Mouse (Mus musculus) neural tube, embryonic 15.5 days (tissue): ENCODE measurements around the gene AW822073. TPM values are rescaled to one million over a fixed set of nuclear protein-coding genes. Genes with fewer than 3 reads are reported as not detected.
"Not testable (repeated sequence)": the region's sequence is repeated elsewhere in the genome, so short reads cannot be mapped to it uniquely, and the experiment has no call there.

Source experiments
- ATAC-seq: fragments of 200-750 bp; cut with Nextera tagmentation; 2 replicates; pipeline ENCODE4 v1.8.0; 2017; ENCODE audit warnings: mild to moderate bottlenecking, moderate TSS enrichment, moderate library complexity; ENCODE audit not compliant: low FRiP score
- H3K27ac ChIP-seq: fragments of 300-500 bp; sonication (generic); replicated peaks from 2 replicates; pipeline ENCODE4 v1.5.1; 2015; ENCODE audit warnings: mild to moderate bottlenecking, inconsistent platforms
- H3K27me3 ChIP-seq: fragments of 300-500 bp; sonication (generic); replicated peaks from 2 replicates; pipeline ENCODE4 v1.6.1; 2015; ENCODE audit warnings: inconsistent platforms
- H3K36me3 ChIP-seq: fragments of 300-500 bp; sonication (generic); 2 replicates; pipeline ENCODE4 v1.6.1; 2015; ENCODE audit warnings: inconsistent platforms
- H3K4me1 ChIP-seq: fragments of 300-500 bp; sonication (generic); 2 replicates; pipeline ENCODE4 v1.6.1; 2015; ENCODE audit warnings: inconsistent platforms
- H3K4me2 ChIP-seq: fragments of 300-500 bp; sonication (generic); 2 replicates; pipeline ENCODE4 v1.6.1; 2015; ENCODE audit warnings: inconsistent platforms, mild to moderate bottlenecking, moderate library complexity
- H3K4me3 ChIP-seq: fragments of 300-500 bp; sonication (generic); replicated peaks from 2 replicates; pipeline ENCODE4 v1.5.1; 2015; ENCODE audit warnings: mild to moderate bottlenecking, inconsistent platforms
- H3K9ac ChIP-seq: fragments of 300-500 bp; sonication (generic); replicated peaks from 2 replicates; pipeline ENCODE4 v1.6.1; 2015; ENCODE audit warnings: mild to moderate bottlenecking, inconsistent platforms
- H3K9me3 ChIP-seq: fragments of 300-500 bp; sonication (generic); replicated peaks from 2 replicates; pipeline ENCODE4 v1.6.1; 2016; ENCODE audit warnings: inconsistent platforms
- whole genome bisulfite sequencing: fragments of 180-500 bp; shearing (Covaris S2); methylation state at CpG from one replicate; pipeline ENCODE4 v1.1.7; 2015; ENCODE audit warnings: mixed read lengths; 5-methylcytosine and 5-hydroxymethylcytosine counted together
- polyA plus RNA-seq: library from polyadenylated mRNA; unstranded; fragments of >200 nt; fragmentation: Nextera tagmentation; extraction: Ambion mirVana; gene quantifications from 2 replicates; pipeline ENCODE4 v1.2.1, GENCODE M21; 2015

AW822073 gene
- not detected in 2 replicates for polyA plus RNA-seq

GRCm38 (mm10) chr10:58224827-58225785 is at the start of gene AW822073:
Gene AW822073 (minus strand): TSS chr10:58224930.
- H3K4me3 ChIP-seq, H3K27me3 ChIP-seq, H3K36me3 ChIP-seq, H3K9ac ChIP-seq, H3K9me3 ChIP-seq, ATAC-seq, H3K27ac ChIP-seq, H3K4me2 ChIP-seq, H3K4me1 ChIP-seq: not testable (repeated sequence)
- 86% methylated on average over 18 of the region's 18 CpGs for WGBS

GRCm38 (mm10) chr10:58258466-58258865 is 33.7 kb upstream of the AW822073 start:
- no peak for ATAC-seq

GRCm38 (mm10) chr10:58255954-58256353 is 31.2 kb upstream of the AW822073 start:
- no peak for ATAC-seq
- H3K27ac ChIP-seq: peak overlapping the region; percentile 82; the same call in 1 of the 2 replicates

More at GRCm38 (mm10) chr10:58258466-58258865, 33.7 kb upstream of the AW822073 start:
- H3K9ac ChIP-seq: no peak overlapping the region
- H3K9me3 ChIP-seq: no peaks in the 10 kb centered on the region
- H3K27me3 ChIP-seq: no peaks in the 10 kb centered on the region
- H3K4me1 ChIP-seq: peaks cover 18% of the 10 kb centered on the region
- no peak overlapping the region for H3K4me2 ChIP-seq
- H3K4me3 ChIP-seq: no peak overlapping the region
- 84% methylated on average over 5 of the region's 5 CpGs for WGBS
- H3K36me3 ChIP-seq: peaks cover 28% of the 10 kb centered on the region
- no peak overlapping the region for H3K27ac ChIP-seq

GRCm38 (mm10) chr10:58255213-58255892 is 30.6 kb upstream of the AW822073 start, which contains the start of gene Gcc2:
Gene Gcc2 (plus strand): TSS chr10:58255497.
- Histone ChIP-seq H3K27ac (peak within 1 kb of the TSS; percentile 82), H3K36me3 (peaks cover 13% of the 10 kb centered on the region), H3K4me3 (peak within 1 kb of the TSS; percentile 88), H3K9me3 (no peaks in the 10 kb centered on the region), H3K27me3 (0 out of 2 replicates have a peak, but pooled peaks cover 3% of the 10 kb centered on the region), H3K4me1 (peaks cover 18% of the 10 kb centered on the region), H3K4me2 (peak within 1 kb of the TSS; percentile 59), H3K9ac (peak within 1 kb of the TSS; percentile 86)
- peak; percentile 99 for ATAC-seq
- WGBS: under 1% methylated on average over 56 of the region's 58 CpGs

More at GRCm38 (mm10) chr10:58255954-58256353, 31.2 kb upstream of the AW822073 start:
- Histone ChIP-seq H3K9me3 (no peaks in the 10 kb centered on the region), H3K4me3 (peak overlapping the region; percentile 88), H3K4me1 (peaks cover 18% of the 10 kb centered on the region), H3K36me3 (peaks cover 16% of the 10 kb centered on the region), H3K4me2 (peak overlapping the region; percentile 59), H3K9ac (peak overlapping the region; percentile 86), H3K27me3 (0 out of 2 replicates have a peak, but pooled peaks cover 3% of the 10 kb centered on the region)
- WGBS: 5% methylated on average over 4 of the region's 4 CpGs

GRCm38 (mm10) chr10:58254635-58255175 is 30.0 kb upstream of the AW822073 start:
- ATAC-seq: peak; percentile 26
- Histone ChIP-seq H3K36me3 (peaks cover 8% of the 10 kb centered on the region), H3K4me3 (peak overlapping the region; percentile 88), H3K4me2 (peak overlapping the region; percentile 59), H3K9ac (peak overlapping the region; percentile 86), H3K27me3 (0 out of 2 replicates have a peak, but pooled peaks cover 3% of the 10 kb centered on the region), H3K27ac (no peak overlapping the region; the same call in 1 of the 2 replicates), H3K4me1 (peaks cover 18% of the 10 kb centered on the region), H3K9me3 (no peaks in the 10 kb centered on the region)
- 26% methylated on average over 6 of the region's 6 CpGs for WGBS

GRCm38 (mm10) chr10:58249535-58249934 is 24.8 kb upstream of the AW822073 start:
- Histone ChIP-seq H3K4me1 (peaks cover 4% of the 10 kb centered on the region), H3K27ac (no peak overlapping the region), H3K4me3 (no peak overlapping the region), H3K4me2 (no peak overlapping the region), H3K36me3 (no peaks in the 10 kb centered on the region), H3K9ac (no peak overlapping the region), H3K9me3 (no peaks in the 10 kb centered on the region), H3K27me3 (0 out of 2 replicates have a peak, but pooled peaks cover 3% of the 10 kb centered on the region)
- WGBS: 17% methylated on average over 1 of the region's 1 CpGs
- no peak for ATAC-seq

GRCm38 (mm10) chr10:58238984-58239740 is 14.4 kb upstream of the AW822073 start:
- H3K4me2 ChIP-seq, H3K36me3 ChIP-seq, H3K9ac ChIP-seq, H3K4me1 ChIP-seq, H3K9me3 ChIP-seq, H3K4me3 ChIP-seq, H3K27me3 ChIP-seq, H3K27ac ChIP-seq: not testable (repeated sequence)
- peak; percentile 84; the same call in 1 of the 2 replicates for ATAC-seq
- 87% methylated on average over 8 of the region's 8 CpGs for WGBS

- H3K27ac ChIP-seq: no peak within 1 kb of the TSS
- H3K36me3 ChIP-seq: no peaks in the 10 kb centered on the region
- no peaks in the 10 kb centered on the region for H3K4me1 ChIP-seq
- H3K4me3 ChIP-seq: no peak within 1 kb of the TSS
- no peak within 1 kb of the TSS for H3K4me2 ChIP-seq
- no peak within 1 kb of the TSS for H3K9ac ChIP-seq
- no peak for ATAC-seq
- 88% methylated on average over 10 of the region's 10 CpGs for WGBS
- peaks cover 18% of the 10 kb centered on the region for H3K9me3 ChIP-seq
- H3K27me3 ChIP-seq: no peaks in the 10 kb centered on the region
Measured at GRCm38 (mm10) chr10:58236613-58237012, 11.9 kb upstream of the AW822073 start, which contains the start of gene Gm4981. Gene Gm4981 (minus strand): TSS chr10:58236701.

GRCm38 (mm10) chr10:58234985-58235384 is 10.3 kb upstream of the AW822073 start:
- 87% methylated on average over 4 of the region's 4 CpGs for WGBS
- not testable (repeated sequence) for H3K4me3 ChIP-seq, H3K9ac ChIP-seq, H3K27me3 ChIP-seq, H3K27ac ChIP-seq, H3K36me3 ChIP-seq, H3K4me1 ChIP-seq, H3K4me2 ChIP-seq, ATAC-seq
- peaks cover 22% of the 10 kb centered on the region for H3K9me3 ChIP-seq

GRCm38 (mm10) chr10:58233740-58234121 is 9.0 kb upstream of the AW822073 start:
- ATAC-seq: peak; percentile 22
- not testable (repeated sequence) for H3K4me1 ChIP-seq, H3K9ac ChIP-seq, H3K4me2 ChIP-seq, H3K36me3 ChIP-seq, H3K4me3 ChIP-seq, H3K27ac ChIP-seq, H3K27me3 ChIP-seq
- peaks cover 18% of the 10 kb centered on the region for H3K9me3 ChIP-seq
